Mouse (Mus musculus): ENCODE measurements at regions not wholly inside any gene's neighbourhood (a gene's known extent, or its start where the extent isn't known, plus 50 kb on each side); places are given as distances from the start of the nearest gene placed in this dataset.

- WGBS: 81% methylated on average over 3 of the region's 3 CpGs
- Histone ChIP-seq H3K4me2 (replicated peaks; ENCODE audit: low read depth) (no peak overlapping the region), H3K9me3 (ENCODE audit: control insufficient read depth, low read length) (no peaks in the 10 kb centered on the region), H3K27me3 (ENCODE audit: control insufficient read depth, insufficient read depth, low read length) (no peaks in the 10 kb centered on the region), H3K36me3 (ENCODE audit: control insufficient read depth, insufficient read depth, low read length) (no peaks in the 10 kb centered on the region), H3K27ac (replicated peaks) (no peak overlapping the region), H3K4me1 (replicated peaks; ENCODE audit: control insufficient read depth, insufficient read depth) (no peaks in the 10 kb centered on the region), H3K4me3 (ENCODE audit: low read depth, low read length) (no peak overlapping the region), H3K9ac (ENCODE audit: low read length) (no peak overlapping the region)
- ATAC-seq (ENCODE audit: low FRiP score, low TSS enrichment): no peak
- DNase-seq (ENCODE audit: low spot score): no peak
- TF ChIP-seq CTCF (IDR thresholded peaks at IDR 0.05; ENCODE audit: low read depth) (no peak), EP300 (optimal IDR thresholded peaks at IDR 0.05) (no peak)
Measured at GRCm38 (mm10) chr3:140221478-140221877, 990.7 kb downstream of the Pdha2 start.

- H3K27ac ChIP-seq (replicated peaks): no peak overlapping the region
- DNase-seq (ENCODE audit: low spot score): no peak
- H3K9ac ChIP-seq (ENCODE audit: low read length): no peak overlapping the region
- TF ChIP-seq EP300 (optimal IDR thresholded peaks at IDR 0.05) (no peak), CTCF (IDR thresholded peaks at IDR 0.05; ENCODE audit: low read depth) (no peak)
- 64% methylated on average over 2 of the region's 2 CpGs for WGBS
- no peak overlapping the region for H3K4me2 ChIP-seq (replicated peaks; ENCODE audit: low read depth)
- no peaks in the 10 kb centered on the region for H3K27me3 ChIP-seq (ENCODE audit: control insufficient read depth, insufficient read depth, low read length)
- no peaks in the 10 kb centered on the region for H3K4me1 ChIP-seq (replicated peaks; ENCODE audit: control insufficient read depth, insufficient read depth)
- no peak overlapping the region for H3K4me3 ChIP-seq (ENCODE audit: low read depth, low read length)
- H3K9me3 ChIP-seq (ENCODE audit: control insufficient read depth, low read length): no peaks in the 10 kb centered on the region
- no peaks in the 10 kb centered on the region for H3K36me3 ChIP-seq (ENCODE audit: control insufficient read depth, insufficient read depth, low read length)
- ATAC-seq (ENCODE audit: low FRiP score, low TSS enrichment): no peak
Measured at GRCm38 (mm10) chr3:140230712-140231111, 981.4 kb downstream of the Pdha2 start.

GRCm38 (mm10) chr3:140233144-140233543 is 979.0 kb downstream of the Pdha2 start:
- H3K36me3 ChIP-seq (ENCODE audit: control insufficient read depth, insufficient read depth, low read length): no peaks in the 10 kb centered on the region
- H3K4me3 ChIP-seq (ENCODE audit: low read depth, low read length): no peak overlapping the region
- H3K27me3 ChIP-seq (ENCODE audit: control insufficient read depth, insufficient read depth, low read length): no peaks in the 10 kb centered on the region
- no peak for ATAC-seq (ENCODE audit: low FRiP score, low TSS enrichment)
- DNase-seq (ENCODE audit: low spot score): no peak
- no peaks in the 10 kb centered on the region for H3K9me3 ChIP-seq (ENCODE audit: control insufficient read depth, low read length)
- WGBS: 78% methylated on average over 4 of the region's 4 CpGs
- H3K4me2 ChIP-seq (replicated peaks; ENCODE audit: low read depth): no peak overlapping the region
- H3K27ac ChIP-seq (replicated peaks): no peak overlapping the region
- H3K9ac ChIP-seq (ENCODE audit: low read length): no peak overlapping the region
- TF ChIP-seq EP300 (optimal IDR thresholded peaks at IDR 0.05): no peak
- no peaks in the 10 kb centered on the region for H3K4me1 ChIP-seq (replicated peaks; ENCODE audit: control insufficient read depth, insufficient read depth)

GRCm38 (mm10) chr3:140233809-140234208 is 978.3 kb downstream of the Pdha2 start:
- ATAC-seq (ENCODE audit: low FRiP score, low TSS enrichment): no peak
- no peak for DNase-seq (ENCODE audit: low spot score)
- 75% methylated on average over 2 of the region's 2 CpGs for WGBS

GRCm38 (mm10) chr3:140239276-140239675 is 972.9 kb downstream of the Pdha2 start:
- H3K4me2 ChIP-seq (replicated peaks; ENCODE audit: low read depth): no peak overlapping the region
- no peak overlapping the region for H3K9ac ChIP-seq (ENCODE audit: low read length)
- H3K27ac ChIP-seq (replicated peaks): no peak overlapping the region
- TF ChIP-seq CTCF (IDR thresholded peaks at IDR 0.05; ENCODE audit: low read depth) (no peak), EP300 (optimal IDR thresholded peaks at IDR 0.05) (no peak)
- no peak for DNase-seq (ENCODE audit: low spot score)
- no peaks in the 10 kb centered on the region for H3K9me3 ChIP-seq (ENCODE audit: control insufficient read depth, low read length)
- no peaks in the 10 kb centered on the region for H3K27me3 ChIP-seq (ENCODE audit: control insufficient read depth, insufficient read depth, low read length)
- no peaks in the 10 kb centered on the region for H3K36me3 ChIP-seq (ENCODE audit: control insufficient read depth, insufficient read depth, low read length)
- no peak for ATAC-seq (ENCODE audit: low FRiP score, low TSS enrichment)
- 53% methylated on average over 1 of the region's 1 CpGs for WGBS
- H3K4me3 ChIP-seq (ENCODE audit: low read depth, low read length): no peak overlapping the region
- H3K4me1 ChIP-seq (replicated peaks; ENCODE audit: control insufficient read depth, insufficient read depth): no peaks in the 10 kb centered on the region

More at GRCm38 (mm10) chr3:140233809-140234208, 978.3 kb downstream of the Pdha2 start:
- H3K9ac ChIP-seq (ENCODE audit: low read length): no peak overlapping the region
- no peaks in the 10 kb centered on the region for H3K9me3 ChIP-seq (ENCODE audit: control insufficient read depth, low read length)
- H3K4me3 ChIP-seq (ENCODE audit: low read depth, low read length): no peak overlapping the region
- H3K27me3 ChIP-seq (ENCODE audit: control insufficient read depth, insufficient read depth, low read length): no peaks in the 10 kb centered on the region
- H3K4me2 ChIP-seq (replicated peaks; ENCODE audit: low read depth): no peak overlapping the region
- TF ChIP-seq EP300 (optimal IDR thresholded peaks at IDR 0.05): no peak
- no peak for TF ChIP-seq CTCF (IDR thresholded peaks at IDR 0.05; ENCODE audit: low read depth)
- no peaks in the 10 kb centered on the region for H3K36me3 ChIP-seq (ENCODE audit: control insufficient read depth, insufficient read depth, low read length)
- no peak overlapping the region for H3K27ac ChIP-seq (replicated peaks)
- H3K4me1 ChIP-seq (replicated peaks; ENCODE audit: control insufficient read depth, insufficient read depth): no peaks in the 10 kb centered on the region

Small RNA genes in the stretch of these regions (microRNA-seq; reads per million reads assigned to microRNA genes)
- gene Mir7j: 32.5 reads per million, percentile 31 among the genes with 10 or more reads in this experiment
